ENCODE assay signal across 25 mouse cellular contexts in genomic region chr5:49712607-49713006, GRCm38 (mm10).
DNase-seq lines count a peak whose midpoint lies in the region; ATAC-seq and TF ChIP-seq lines count a peak whose summit lies in the region.
"Had no signal": no experiment of that assay in that cellular context is flagged by ENCODE, and none has a peak within 500 bp of the region (broad histone marks: within the 10 kb centered on the region; RNA-seq: fewer than 3 reads in every experiment).

No protein-coding gene starts in this region.

- no peak overlapping the region for H3K27ac ChIP-seq in ES-E14 (ENCODE audit: insufficient read depth, low read depth, low read length, poor library complexity, severe bottlenecking)
- H3K27ac ChIP-seq: forebrain, embryonic 10.5 days; forebrain, embryonic 13.5 days; heart, embryonic 15.5 days; hindbrain, embryonic 10.5 days; hindbrain, embryonic 13.5 days had no signal

- no peaks in the 10 kb centered on the region for H3K4me1 ChIP-seq in ES-E14 (ENCODE audit: control insufficient read depth in 2 of 2, insufficient read depth in 2 of 2, low read length in 2 of 2, poor library complexity in 1 of 2)
- H3K4me1 ChIP-seq: forebrain, embryonic 13.5 days; heart, embryonic 12.5 days; heart, embryonic 15.5 days; hindbrain, embryonic 10.5 days; hindbrain, embryonic 13.5 days had no signal

- H3K9ac ChIP-seq in ES-E14 (ENCODE audit: insufficient read depth, low read depth, low read length, poor library complexity, severe bottlenecking) = no peak overlapping the region
- H3K9ac ChIP-seq: forebrain, embryonic 13.5 days; heart, embryonic 12.5 days; heart, embryonic 15.5 days; hindbrain, embryonic 13.5 days had no signal

- DNase-seq in ES-CJ7 (ENCODE audit: low read depth, low spot score) (peak; percentile 75), ES-E14 (ENCODE audit: low read depth, low spot score) (peak; percentile 53), ZHBTc4 (ENCODE audit: low read depth, low spot score) (peak; percentile 78)
- no peak for DNase-seq in right cerebral cortex, adult 18-20 months
- DNase-seq in frontal cortex, postnatal 36 days (ENCODE audit: low spot score in 2 of 2) = no peak
- DNase-seq: adrenal gland, postnatal 10 days; adrenal gland, postnatal 36 days; cerebellum, adult 18-20 months; cerebellum, adult 9-10 months; cerebellum, postnatal 14 days; gastrocnemius, postnatal 25 days; heart, adult 18-20 months; heart, postnatal 10 days; heart, postnatal 36 days had no signal

- no peaks in the 10 kb centered on the region for H3K9me3 ChIP-seq in ES-E14 (ENCODE audit: control insufficient read depth, insufficient read depth, low read depth, low read length)
- H3K9me3 ChIP-seq: forebrain, embryonic 10.5 days; forebrain, embryonic 13.5 days; G1E; heart, embryonic 12.5 days; heart, embryonic 15.5 days; hindbrain, embryonic 10.5 days; hindbrain, embryonic 13.5 days had no signal

- in situ Hi-C loops in ES-E14 (cut with MboI; ENCODE audit: low sequenced_read_pairs in 2 of 2, unreplicated experiment in 2 of 2) = no loop called here

- H3K4me3 ChIP-seq in ES-E14 (ENCODE audit: insufficient read depth in 1 of 2, low read depth in 1 of 2, low read length in 2 of 2, poor library complexity in 1 of 2, severe bottlenecking in 1 of 2) = no peak overlapping the region
- H3K4me3 ChIP-seq: forebrain, embryonic 10.5 days; forebrain, embryonic 13.5 days; heart, embryonic 12.5 days; heart, embryonic 15.5 days; hindbrain, embryonic 10.5 days; hindbrain, embryonic 13.5 days had no signal

- no peak for ATAC-seq in megakaryocyte, adult 5-6 weeks (ENCODE audit: poor library complexity, severe bottlenecking)
- ATAC-seq: CD4-positive, CD25-positive, alpha-beta regulatory T cell, adult 4 months; forebrain, embryonic 13.5 days; forebrain, embryonic 16.5 days; hindbrain, embryonic 16.5 days had no signal

- H3K36me3 ChIP-seq in ES-E14 (ENCODE audit: control insufficient read depth, insufficient read depth, low read length, poor library complexity, severe bottlenecking) = no peaks in the 10 kb centered on the region
- H3K36me3 ChIP-seq: forebrain, embryonic 10.5 days; G1E; heart, embryonic 12.5 days; heart, embryonic 15.5 days; hindbrain, embryonic 10.5 days; hindbrain, embryonic 13.5 days had no signal

TF ChIP-seq in ES-E14, 5 proteins besides CTCF, POLR2A, EP300 and RAD21:
- TF ChIP-seq ZNF384 (IDR thresholded peaks at IDR 0.05; ENCODE audit: low read depth, low read length) (no peak), ZC3H11A (IDR thresholded peaks at IDR 0.05; ENCODE audit: borderline replicate concordance, low read depth, low read length) (no peak), HCFC1 (IDR thresholded peaks at IDR 0.05; ENCODE audit: borderline replicate concordance, insufficient read depth, low read length) (no peak), MAFK (IDR thresholded peaks at IDR 0.05; ENCODE audit: insufficient read depth, low read depth, low read length) (no peak), CHD2 (IDR thresholded peaks at IDR 0.05; ENCODE audit: low read depth, low read length) (no peak)

Comparison
In these comparisons a context has a peak if more than half of its experiments do, and no peak if none do; other contexts are left out.
1. DNase-seq: peak in ES-CJ7 (single experiment), ES-E14 (single experiment) and ZHBTc4 (single experiment); none in right cerebral cortex, adult 18-20 months (single experiment) and frontal cortex, postnatal 36 days (0 of 2).